Mouse (Mus musculus) G1E (cell line): ENCODE results near the gene Apex2.
A peak's percentile ranks its signal among the peaks of the same experiment; 100 is the strongest.

Source experiments
- CTCF ChIP-seq: IDR thresholded peaks from 2 replicates; pipeline ENCODE4 v1.5.1; 2012; ENCODE audit warnings: low read depth, low read length, inconsistent platforms, mixed read lengths
- GATA1 ChIP-seq: IDR thresholded peaks from 2 replicates; pipeline ENCODE4 v1.6.1; 2012; ENCODE audit warnings: borderline replicate concordance, low read length, inconsistent platforms, mixed read lengths
- GATA2 ChIP-seq: IDR thresholded peaks from 2 replicates; pipeline ENCODE4 v1.6.1; 2012; ENCODE audit warnings: low read depth, low read length, inconsistent platforms, borderline replicate concordance
- POLR2AphosphoS5 ChIP-seq: IDR thresholded peaks from 2 replicates; pipeline ENCODE4 v1.6.1; 2012; ENCODE audit warnings: low read depth, low read length, inconsistent platforms; ENCODE audit not compliant: insufficient replicate concordance

GRCm38 (mm10) chrX:150510631-150511030 is 79.0 kb downstream of the Apex2 start:
- TF ChIP-seq CTCF (0 out of 2 replicates have a peak, but pooled peaks have one; percentile 14), GATA1 (no peak), POLR2AphosphoS5 (no peak), GATA2 (no peak)
